Mouse (Mus musculus) midbrain, embryonic 13.5 days (tissue): Measurements from ENCODE around the gene Rpp14. TPM values are rescaled to one million over a fixed set of nuclear protein-coding genes. Genes with fewer than 3 reads are reported as not detected.

Experiments used
- ATAC-seq: fragments of 200-750 bp; cut with Nextera tagmentation; 2 replicates; pipeline ENCODE4 v1.8.0; 2017; ENCODE audit warnings: mild to moderate bottlenecking, moderate TSS enrichment, moderate library complexity
- H3K27ac ChIP-seq: fragments of 300-500 bp; sonication (generic); 2 replicates; pipeline ENCODE4 v1.5.1; 2015; ENCODE audit warnings: inconsistent platforms, mild to moderate bottlenecking, moderate library complexity
- H3K27me3 ChIP-seq: fragments of 300-500 bp; sonication (generic); 2 replicates; pipeline ENCODE4 v1.6.1; 2015; ENCODE audit warnings: mild to moderate bottlenecking, inconsistent platforms
- H3K36me3 ChIP-seq: fragments of 300-500 bp; sonication (generic); 2 replicates; pipeline ENCODE4 v1.6.1; 2015; ENCODE audit warnings: mild to moderate bottlenecking, inconsistent platforms
- H3K4me1 ChIP-seq: fragments of 300-500 bp; sonication (generic); replicated peaks from 2 replicates; pipeline ENCODE4 v1.6.1; 2015; ENCODE audit warnings: inconsistent platforms
- H3K4me2 ChIP-seq: fragments of 300-500 bp; sonication (generic); replicated peaks from 2 replicates; pipeline ENCODE4 v1.6.1; 2015; ENCODE audit warnings: moderate library complexity, mild to moderate bottlenecking, inconsistent platforms
- H3K4me3 ChIP-seq: fragments of 300-500 bp; sonication (generic); replicated peaks from 2 replicates; pipeline ENCODE4 v1.5.1; 2015; ENCODE audit warnings: mild to moderate bottlenecking, inconsistent platforms
- H3K9ac ChIP-seq: fragments of 300-500 bp; sonication (generic); replicated peaks from 2 replicates; pipeline ENCODE4 v1.6.1; 2015; ENCODE audit warnings: mild to moderate bottlenecking, inconsistent platforms
- H3K9me3 ChIP-seq: fragments of 300-500 bp; sonication (generic); 2 replicates; pipeline ENCODE4 v1.6.1; 2016; ENCODE audit warnings: mild to moderate bottlenecking, inconsistent platforms
- WGBS: fragments of 180-500 bp; shearing (Covaris S2); methylation state at CpG from one replicate; pipeline ENCODE4 v1.1.7; 2015; 5-methylcytosine and 5-hydroxymethylcytosine counted together
- polyA plus RNA-seq: library from polyadenylated mRNA; unstranded; fragments of >200 nt; fragmentation: Nextera tagmentation; extraction: Ambion mirVana; gene quantifications from 2 replicates; pipeline ENCODE4 v1.2.1, GENCODE M21; 2015

Gene Rpp14
- 47.9 and 52.4 TPM in 2 replicates for polyA plus RNA-seq

DNA sequence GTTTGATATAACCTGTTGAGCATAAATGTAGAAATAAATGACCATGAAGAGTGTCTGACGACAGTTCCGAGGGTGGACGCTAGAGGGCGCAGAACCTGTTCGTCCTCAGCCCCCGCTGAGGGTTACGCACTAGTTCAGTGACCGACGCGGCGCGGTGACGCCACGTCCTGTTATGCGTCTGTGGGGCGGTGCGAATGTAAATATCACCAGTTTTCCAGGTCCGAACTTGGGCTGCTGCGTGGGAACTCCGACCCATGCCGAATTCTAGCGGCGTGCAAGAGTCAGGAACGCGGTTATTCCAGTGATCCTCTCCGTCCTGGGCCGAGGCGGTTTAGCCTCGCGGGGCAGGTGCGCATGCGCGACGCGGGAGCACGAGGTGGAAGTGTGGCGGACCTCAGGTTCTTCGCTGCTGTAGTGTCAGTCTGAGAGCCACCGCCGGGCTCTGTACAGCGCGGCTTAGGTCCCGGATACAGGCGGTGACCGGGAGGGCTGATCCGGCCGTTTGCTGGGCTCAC lies at the start of gene Rpp14:
Gene Rpp14, plus strand, starts transcription at position 203 of the 515 bp plus-strand sequence.
- H3K4me3 ChIP-seq = peak within 1 kb of the TSS; percentile 73
- under 1% methylated on average over 47 of the region's 47 CpGs for WGBS
- H3K4me1 ChIP-seq = peaks cover 16% of the 10 kb centered on the region
- H3K27me3 ChIP-seq = no peaks in the 10 kb centered on the region
- no peaks in the 10 kb centered on the region for H3K9me3 ChIP-seq
- H3K27ac ChIP-seq = peak within 1 kb of the TSS; percentile 90
- H3K4me2 ChIP-seq = peak within 1 kb of the TSS; percentile 91
- ATAC-seq = peak; percentile 97
- H3K36me3 ChIP-seq = peaks cover 16% of the 10 kb centered on the region
- peak within 1 kb of the TSS; percentile 83 for H3K9ac ChIP-seq

DNA sequence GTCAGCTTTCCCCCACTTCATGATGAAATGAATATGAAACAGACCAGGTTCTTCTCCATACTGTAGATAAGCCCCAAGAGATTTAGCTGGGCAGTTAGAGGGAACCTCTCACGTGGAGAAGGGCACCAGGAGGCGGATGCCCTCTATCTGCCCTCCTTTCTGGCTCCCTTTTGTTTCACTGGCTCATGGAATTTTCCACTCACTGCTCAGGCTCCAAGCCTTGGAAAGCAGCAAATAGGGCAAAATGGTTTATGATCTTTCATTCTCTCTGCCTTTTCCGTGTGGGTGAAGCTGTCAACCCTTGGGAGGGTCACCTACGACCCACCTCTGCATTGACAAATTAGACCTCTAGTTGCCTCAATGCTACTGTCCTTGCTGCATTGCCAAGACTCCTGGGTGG lies 49.6 kb upstream of the Rpp14 start:
- no peaks in the 10 kb centered on the region for H3K36me3 ChIP-seq
- no peak for ATAC-seq
- H3K4me1 ChIP-seq = 0 out of 2 replicates have a peak, but pooled peaks cover 5% of the 10 kb centered on the region
- H3K9me3 ChIP-seq = no peaks in the 10 kb centered on the region
- no peak overlapping the region for H3K27ac ChIP-seq
- no peak overlapping the region for H3K4me3 ChIP-seq
- WGBS = 69% methylated on average over 4 of the region's 4 CpGs
- H3K27me3 ChIP-seq = no peaks in the 10 kb centered on the region
- no peak overlapping the region for H3K4me2 ChIP-seq
- H3K9ac ChIP-seq = no peak overlapping the region

DNA sequence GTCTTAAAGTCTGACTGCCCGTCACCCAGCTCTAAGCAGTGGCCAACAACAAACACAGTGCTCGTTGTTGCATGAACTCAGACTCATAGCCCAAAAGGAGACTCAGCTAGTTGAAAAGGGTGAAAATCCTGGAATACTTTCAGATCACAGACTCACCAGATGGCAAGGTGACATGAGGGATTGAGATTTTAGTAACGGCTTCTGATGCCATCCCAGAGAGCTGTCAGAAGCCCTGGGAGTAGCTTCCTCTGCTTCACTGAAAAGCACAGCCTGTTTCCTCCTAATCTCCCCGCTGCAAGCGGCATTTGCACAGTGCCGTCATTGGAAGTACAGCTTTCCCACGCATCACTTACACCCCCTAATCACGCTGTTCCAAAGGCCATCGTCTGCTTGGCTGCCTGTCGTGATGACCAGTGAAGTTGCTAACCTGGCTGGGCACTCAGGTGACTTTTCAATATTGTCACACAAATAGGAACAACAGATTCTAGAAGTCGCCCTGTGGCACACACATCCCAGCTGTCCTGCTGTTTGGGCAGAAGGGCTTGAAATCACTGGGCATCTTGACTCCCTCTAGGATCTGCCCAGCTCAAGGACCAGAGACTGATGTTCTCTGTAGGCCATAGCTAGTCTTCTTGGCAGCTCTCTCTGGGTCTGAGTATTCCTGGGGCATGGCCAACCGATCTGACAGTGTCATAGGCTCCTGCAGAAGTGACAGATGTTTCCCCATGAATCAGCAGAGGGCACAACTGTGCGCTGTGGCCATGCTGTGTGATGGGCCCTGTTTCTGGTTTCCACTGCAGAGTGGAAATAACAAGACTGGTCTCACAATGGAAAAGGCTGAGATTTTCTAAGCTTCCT lies 47.9 kb upstream of the Rpp14 start:
- Histone ChIP-seq H3K27ac (no peak overlapping the region), H3K36me3 (no peaks in the 10 kb centered on the region), H3K4me2 (no peak overlapping the region), H3K4me3 (no peak overlapping the region), H3K27me3 (no peaks in the 10 kb centered on the region), H3K9me3 (no peaks in the 10 kb centered on the region), H3K4me1 (0 out of 2 replicates have a peak, but pooled peaks cover 5% of the 10 kb centered on the region), H3K9ac (0 out of 2 replicates have a peak overlapping the region, but pooled peaks have one; percentile 1)
- no peak for ATAC-seq
- WGBS = 43% methylated on average over 13 of the region's 13 CpGs

DNA sequence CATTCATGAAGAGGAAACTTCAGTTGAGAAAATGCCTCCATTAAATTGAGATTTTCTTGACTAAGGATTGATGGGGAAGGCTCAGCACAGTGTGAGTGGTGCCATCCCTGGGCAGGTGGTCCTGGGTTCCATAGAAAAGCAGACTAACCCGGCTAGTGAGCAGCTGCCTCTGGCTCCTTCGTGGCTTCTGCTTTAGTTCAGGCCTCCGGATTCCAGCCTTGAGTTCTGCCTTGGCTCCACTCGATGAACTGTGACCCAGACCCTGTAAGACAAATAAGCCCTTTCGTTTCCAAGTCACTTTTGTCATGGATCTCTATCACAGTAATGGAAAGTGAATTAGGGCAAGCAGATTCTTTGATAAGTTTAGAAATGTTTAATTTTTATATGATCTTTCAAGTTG lies 45.6 kb upstream of the Rpp14 start:
- Histone ChIP-seq H3K4me3 (no peak overlapping the region), H3K9ac (no peak overlapping the region)
- 62% methylated on average over 5 of the region's 5 CpGs for WGBS

DNA sequence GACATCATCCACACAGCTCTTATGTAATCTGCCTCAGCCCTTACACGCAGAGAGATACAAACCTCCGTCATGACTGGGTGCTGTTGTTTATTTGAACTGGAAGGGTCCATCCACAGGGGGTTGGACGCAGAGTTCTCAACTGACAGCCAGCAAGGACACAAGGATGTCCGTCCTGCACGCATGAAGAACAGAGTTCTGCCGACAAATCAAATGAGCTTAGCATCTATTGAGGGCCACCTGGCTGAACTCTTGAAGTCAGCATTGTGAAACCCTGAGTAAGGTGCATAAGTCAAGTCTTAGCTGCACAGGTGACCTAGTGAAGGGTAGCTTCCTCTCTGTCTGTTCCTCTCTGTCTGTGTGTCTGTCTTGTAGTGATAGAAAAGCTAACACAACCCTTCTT lies 44.2 kb upstream of the Rpp14 start:
- H3K4me2 ChIP-seq = no peak overlapping the region
- no peak overlapping the region for H3K4me3 ChIP-seq
- WGBS = 92% methylated on average over 6 of the region's 6 CpGs

More for the DNA sequence above, 45.6 kb upstream of the Rpp14 start:
- ATAC-seq = no peak
- H3K4me1 ChIP-seq = 0 out of 2 replicates have a peak, but pooled peaks cover 5% of the 10 kb centered on the region
- no peak overlapping the region for H3K27ac ChIP-seq
- no peaks in the 10 kb centered on the region for H3K36me3 ChIP-seq
- no peaks in the 10 kb centered on the region for H3K9me3 ChIP-seq
- no peaks in the 10 kb centered on the region for H3K27me3 ChIP-seq
- no peak overlapping the region for H3K4me2 ChIP-seq

DNA sequence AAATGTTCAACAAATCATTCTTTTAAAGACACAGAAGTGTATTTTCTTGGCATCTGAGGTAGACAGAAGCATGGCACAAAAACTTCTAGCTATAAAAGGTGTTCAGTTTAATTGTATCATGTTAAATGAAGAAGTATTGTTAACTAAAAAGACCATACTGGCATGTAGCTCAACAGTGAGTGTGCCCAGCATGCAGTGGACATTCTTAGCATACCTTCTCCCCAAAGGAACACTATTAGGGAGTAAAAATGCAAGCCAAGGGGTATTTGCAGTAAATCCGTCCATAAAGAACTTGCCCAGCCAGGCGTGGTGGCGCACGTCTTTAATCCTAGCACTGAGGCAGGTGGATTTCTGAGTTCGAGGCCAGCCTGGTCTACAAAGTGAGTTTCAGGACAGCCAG lies 43.8 kb upstream of the Rpp14 start:
- H3K9me3 ChIP-seq = no peaks in the 10 kb centered on the region
- no peak overlapping the region for H3K27ac ChIP-seq
- peaks cover 6% of the 10 kb centered on the region for H3K36me3 ChIP-seq
- no peak overlapping the region for H3K4me2 ChIP-seq
- H3K4me3 ChIP-seq = no peak overlapping the region
- no peak overlapping the region for H3K9ac ChIP-seq
- H3K4me1 ChIP-seq = 0 out of 2 replicates have a peak, but pooled peaks cover 5% of the 10 kb centered on the region
- no peak for ATAC-seq
- H3K27me3 ChIP-seq = no peaks in the 10 kb centered on the region
- WGBS = 71% methylated on average over 5 of the region's 5 CpGs

More for the DNA sequence above, 44.2 kb upstream of the Rpp14 start:
- 0 out of 2 replicates have a peak, but pooled peaks cover 5% of the 10 kb centered on the region for H3K4me1 ChIP-seq
- ATAC-seq = no peak
- H3K27me3 ChIP-seq = no peaks in the 10 kb centered on the region
- H3K9ac ChIP-seq = no peak overlapping the region
- no peak overlapping the region for H3K27ac ChIP-seq
- H3K9me3 ChIP-seq = no peaks in the 10 kb centered on the region
- peaks cover 1% of the 10 kb centered on the region for H3K36me3 ChIP-seq

DNA sequence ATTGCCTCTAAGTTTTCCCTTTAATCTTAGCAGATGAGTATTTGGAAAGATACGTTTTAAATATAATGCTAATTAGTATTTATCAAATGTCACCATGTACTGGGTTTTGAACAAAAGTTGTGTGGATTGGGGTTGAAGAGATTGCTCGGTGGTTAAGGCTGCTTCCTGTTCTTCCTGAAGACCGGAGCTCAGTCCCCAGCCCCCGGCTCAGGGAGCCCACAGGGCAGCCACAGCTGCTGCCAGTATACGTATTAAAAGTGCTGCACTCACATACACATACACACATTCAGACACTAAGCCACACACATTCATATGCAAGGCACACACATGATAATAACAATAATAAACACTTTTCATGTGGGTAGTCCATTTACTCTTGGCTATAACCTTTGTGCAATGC lies 42.0 kb upstream of the Rpp14 start:
- WGBS = 85% methylated on average over 5 of the region's 5 CpGs
- no peak overlapping the region for H3K27ac ChIP-seq

DNA sequence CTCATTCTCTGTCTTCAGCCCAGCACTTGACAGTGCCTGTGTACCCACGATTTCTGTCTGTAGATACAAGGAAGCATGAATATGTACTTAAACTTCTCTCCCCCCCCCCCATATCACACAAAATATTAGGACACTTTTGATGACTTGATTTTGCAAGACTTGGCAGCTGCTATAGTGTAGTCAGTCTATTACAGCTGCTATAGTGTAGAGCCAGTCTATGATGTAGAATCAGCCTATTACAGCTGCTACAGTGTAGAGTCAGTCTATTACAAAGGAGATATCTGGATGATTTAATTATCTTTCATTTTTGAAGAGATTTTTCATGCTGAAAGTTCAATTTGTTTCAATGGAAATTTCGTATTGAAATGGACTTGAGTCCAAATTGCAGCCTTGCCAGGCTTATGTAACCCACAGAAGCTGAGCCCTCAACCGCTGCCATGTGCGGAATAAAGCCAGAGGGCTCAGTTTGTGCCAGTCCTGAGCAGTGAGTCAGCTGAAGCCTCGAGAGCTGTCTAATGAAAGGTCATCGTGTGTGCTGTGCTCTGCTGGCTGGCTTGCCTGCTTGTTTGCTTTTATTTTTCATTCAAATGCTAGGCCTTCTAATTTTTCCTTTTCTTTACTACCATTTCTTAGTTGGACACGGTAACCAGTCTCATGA lies 41.2 kb upstream of the Rpp14 start:
- 84% methylated on average over 7 of the region's 7 CpGs for WGBS
- Histone ChIP-seq H3K4me2 (no peak overlapping the region), H3K9me3 (no peaks in the 10 kb centered on the region), H3K4me1 (no peaks in the 10 kb centered on the region), H3K9ac (no peak overlapping the region), H3K4me3 (no peak overlapping the region), H3K27me3 (no peaks in the 10 kb centered on the region), H3K36me3 (peaks cover 11% of the 10 kb centered on the region), H3K27ac (no peak overlapping the region)
- ATAC-seq = no peak

More for the DNA sequence above, 42.0 kb upstream of the Rpp14 start:
- no peak overlapping the region for H3K4me2 ChIP-seq
- H3K36me3 ChIP-seq = peaks cover 8% of the 10 kb centered on the region
- no peaks in the 10 kb centered on the region for H3K4me1 ChIP-seq
- no peak overlapping the region for H3K4me3 ChIP-seq
- no peaks in the 10 kb centered on the region for H3K9me3 ChIP-seq
- H3K27me3 ChIP-seq = no peaks in the 10 kb centered on the region
- ATAC-seq = no peak
- no peak overlapping the region for H3K9ac ChIP-seq

DNA sequence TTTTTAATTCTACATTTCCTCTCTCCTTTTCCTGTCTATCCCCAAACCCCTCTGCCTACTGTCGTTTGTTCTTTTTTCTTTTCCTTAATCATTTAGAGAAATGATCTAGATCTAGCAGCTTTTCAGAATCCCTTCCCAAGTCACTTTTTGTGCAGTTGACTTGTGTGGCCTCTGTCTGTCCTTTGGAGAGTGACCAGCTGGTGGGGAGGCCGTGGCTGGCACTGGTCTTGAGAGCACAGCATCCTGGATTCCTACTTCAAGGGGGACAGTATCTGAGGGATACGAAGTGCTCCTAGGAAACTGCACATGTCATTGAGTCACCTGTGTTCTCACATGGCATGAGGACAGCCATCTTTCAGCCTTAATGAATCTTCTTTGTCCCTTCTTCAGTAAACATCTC lies 40.0 kb upstream of the Rpp14 start:
- no peak for ATAC-seq
- Histone ChIP-seq H3K27me3 (no peaks in the 10 kb centered on the region), H3K9ac (no peak overlapping the region), H3K4me3 (no peak overlapping the region), H3K4me2 (no peak overlapping the region), H3K27ac (no peak overlapping the region), H3K36me3 (peaks cover 14% of the 10 kb centered on the region), H3K4me1 (no peaks in the 10 kb centered on the region), H3K9me3 (no peaks in the 10 kb centered on the region)
- WGBS = 82% methylated on average over 3 of the region's 3 CpGs

DNA sequence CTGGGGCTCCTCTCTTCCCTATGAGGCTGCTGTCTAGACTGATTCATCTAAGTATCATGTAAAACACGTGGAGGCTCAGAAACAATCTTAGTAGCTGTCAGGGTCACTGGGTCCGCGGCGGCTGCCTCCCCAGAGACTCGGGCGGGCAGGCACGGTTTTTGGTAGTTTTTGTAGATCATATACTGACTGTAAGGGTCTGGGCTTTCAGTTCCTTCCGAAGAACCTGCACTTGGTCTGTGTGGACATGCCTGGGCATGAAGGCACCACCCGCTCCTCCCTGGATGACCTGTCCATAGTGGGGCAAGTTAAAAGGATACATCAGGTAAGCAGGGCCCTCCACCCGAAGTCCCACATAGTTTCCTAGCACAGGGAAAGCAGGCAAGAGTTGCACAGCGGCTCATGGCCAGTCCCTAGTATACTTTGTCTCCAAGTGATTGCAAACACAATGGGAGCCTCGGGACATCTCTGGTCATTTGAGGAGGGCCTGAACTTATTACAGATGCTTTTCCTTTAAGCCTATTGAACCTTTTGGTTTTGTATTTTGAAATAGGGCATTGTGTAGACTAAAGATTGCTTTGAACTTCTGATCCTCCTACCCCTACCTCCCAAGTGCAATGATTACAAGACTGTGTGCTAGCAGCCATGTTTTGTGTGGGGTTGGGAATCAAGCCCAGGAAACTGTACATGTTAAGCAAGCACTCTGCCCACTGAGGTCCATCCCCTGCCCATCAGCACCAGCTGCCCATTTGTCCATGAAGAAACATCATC lies 39.1 kb upstream of the Rpp14 start:
- WGBS = 88% methylated on average over 12 of the region's 12 CpGs

DNA sequence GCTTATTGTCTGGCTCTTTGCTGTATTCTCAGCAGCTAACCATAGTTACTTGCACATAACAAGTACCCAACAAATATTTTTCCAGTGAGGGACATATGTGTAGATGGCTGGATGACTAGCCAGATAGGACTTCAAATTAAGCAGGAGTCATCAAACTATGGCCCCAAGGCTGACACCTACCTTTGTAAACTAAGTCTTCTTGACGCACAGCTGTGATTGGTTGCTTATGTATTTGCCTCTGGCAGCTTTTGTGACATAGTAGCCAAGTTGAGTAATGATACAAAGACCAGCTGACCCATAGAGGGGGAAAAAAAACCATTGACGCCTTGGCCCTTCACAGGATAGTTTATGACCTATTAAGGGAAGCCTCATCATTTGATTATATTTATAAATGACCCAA lies 38.0 kb upstream of the Rpp14 start:
- WGBS = 94% methylated on average over 2 of the region's 2 CpGs
- Histone ChIP-seq H3K4me2 (no peak overlapping the region), H3K27ac (no peak overlapping the region), H3K4me1 (no peaks in the 10 kb centered on the region), H3K4me3 (no peak overlapping the region), H3K9me3 (no peaks in the 10 kb centered on the region), H3K27me3 (no peaks in the 10 kb centered on the region), H3K36me3 (peaks cover 27% of the 10 kb centered on the region), H3K9ac (no peak overlapping the region)
- ATAC-seq = no peak

More for the DNA sequence above, 39.1 kb upstream of the Rpp14 start:
- Histone ChIP-seq H3K9me3 (no peaks in the 10 kb centered on the region), H3K9ac (no peak overlapping the region), H3K4me3 (no peak overlapping the region), H3K27me3 (no peaks in the 10 kb centered on the region), H3K4me2 (no peak overlapping the region), H3K4me1 (no peaks in the 10 kb centered on the region), H3K36me3 (peaks cover 18% of the 10 kb centered on the region), H3K27ac (no peak overlapping the region)
- ATAC-seq = no peak
